Mouse (Mus musculus) left cerebral cortex, adult 9 months (tissue): Measurements from ENCODE around the gene Fam173a.

Source experiments
- DNase-seq, 2 experiments: peaks; one replicate each; pipeline ENCODE4 v3.0.0; 2022; ENCODE audit warnings: low spot score in 2 of 2

The Fam173a gene

GRCm38 (mm10) chr17:25801029-25801428 is 8.3 kb upstream of the Fam173a start:
- DNase-seq, result peak in 1 of 2 experiments; percentile 81

DNA sequence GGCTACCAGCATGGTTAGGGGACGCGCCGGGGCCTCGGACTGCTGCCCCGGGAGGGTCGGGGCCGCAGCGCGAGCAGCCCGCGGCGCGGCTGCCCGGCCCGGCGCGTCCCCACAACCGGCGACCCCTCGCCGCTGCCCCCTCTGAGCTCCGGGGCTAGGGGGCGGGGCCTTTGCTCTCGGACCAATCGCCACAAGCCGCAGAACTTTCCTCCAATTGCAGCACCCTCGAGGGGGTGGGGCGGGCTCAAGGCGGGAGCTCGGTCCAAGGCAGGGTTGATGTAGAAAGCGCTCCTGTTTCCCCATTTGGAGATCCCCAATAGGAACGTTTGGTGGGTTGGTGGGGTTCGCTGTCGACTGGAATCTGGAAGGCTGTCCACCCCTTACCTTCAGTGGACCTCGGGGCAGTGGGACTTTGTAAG is 4.3 kb upstream of the Fam173a start, which contains the start of gene Metrn:
Gene Metrn (minus strand): TSS at position 186 of the 419 bp plus-strand sequence.
- DNase-seq, result peak in 1 of 2 experiments; percentile 68

- no peak for DNase-seq
Observed at GRCm38 (mm10) chr17:25796211-25796771, 3.6 kb upstream of the Fam173a start.

GRCm38 (mm10) chr17:25795609-25796092 is 3.0 kb upstream of the Fam173a start, which contains the start of gene AC134908.4:
TSS of gene AC134908.4 (minus strand) at chr17:25795659.
- peak; percentile 67 to 74 for DNase-seq

DNA sequence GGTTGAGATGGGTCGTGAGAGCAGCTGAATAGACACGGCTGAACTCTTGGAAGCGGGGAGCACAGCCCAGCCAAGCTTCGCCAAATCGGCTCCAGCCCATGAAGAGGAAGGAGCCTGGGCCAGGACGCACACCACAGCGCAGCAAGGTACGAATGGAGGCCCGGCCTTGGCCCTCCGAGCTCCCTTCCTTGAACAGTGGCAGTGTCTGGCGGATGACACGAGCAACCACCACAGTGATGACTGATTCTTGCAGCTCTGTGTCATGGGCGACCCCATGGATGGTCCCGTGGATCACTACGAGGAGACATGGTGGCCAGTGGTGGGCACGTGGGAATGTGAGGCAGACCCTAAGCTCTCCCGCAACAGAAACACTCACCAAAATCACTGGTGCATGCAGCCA is 2.3 kb upstream of the Fam173a start:
- no peak for DNase-seq

GRCm38 (mm10) chr17:25794197-25794596 is 1.5 kb upstream of the Fam173a start:
- no peak for DNase-seq

DNA sequence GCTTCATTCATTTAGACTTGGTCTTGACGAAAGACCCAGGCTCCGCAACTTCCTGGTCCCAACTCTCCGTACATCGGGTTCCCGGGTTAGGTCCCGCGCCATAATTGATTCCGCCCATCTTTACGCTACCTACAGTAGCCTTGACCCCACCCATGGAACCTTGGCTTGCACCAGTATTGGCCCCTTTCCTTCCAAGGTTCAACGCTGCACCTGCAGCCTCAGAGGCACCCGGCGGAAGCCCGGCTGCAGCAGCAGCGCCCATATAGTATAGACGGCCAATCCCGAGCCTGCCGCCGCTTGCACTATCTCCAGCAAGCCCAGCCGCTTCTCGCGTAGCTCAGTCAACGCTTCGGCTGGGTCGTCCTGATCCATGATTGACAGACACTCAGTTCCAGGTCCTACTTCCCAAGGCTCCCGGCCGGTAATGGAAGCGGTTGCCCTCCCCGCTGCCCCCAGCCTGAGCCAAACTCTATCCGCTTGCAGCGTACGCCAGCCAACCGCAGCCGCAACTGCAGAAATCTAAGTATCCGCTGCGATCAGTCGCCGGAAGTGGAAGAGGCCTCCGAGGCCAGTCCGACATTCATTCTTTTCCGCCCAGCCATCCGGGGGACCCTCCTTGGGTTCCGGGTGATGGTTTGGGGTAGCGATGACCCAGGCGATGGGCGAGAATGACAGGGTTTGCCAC is 716 bp downstream of the Fam173a start:
- DNase-seq, result peak in 1 of 2 experiments; percentile 87

- no peak for DNase-seq
Observed at GRCm38 (mm10) chr17:25791320-25791842, 1.3 kb downstream of the Fam173a start.

- no peak for DNase-seq
Observed at GRCm38 (mm10) chr17:25786781-25787504, 5.8 kb downstream of the Fam173a start.

- DNase-seq, result no peak
Observed at GRCm38 (mm10) chr17:25786280-25786679, 6.4 kb downstream of the Fam173a start, which contains the start of gene Ccdc78. TSS of gene Ccdc78 (plus strand) at chr17:25786580.

GRCm38 (mm10) chr17:25785281-25785745 is 7.4 kb downstream of the Fam173a start, which contains the start of gene Haghl:
TSS of gene Haghl (minus strand) at chr17:25785673.
- DNase-seq, result peak; percentile 85 to 98

GRCm38 (mm10) chr17:25783861-25784574 is 8.7 kb downstream of the Fam173a start:
- DNase-seq, result no peak

DNA sequence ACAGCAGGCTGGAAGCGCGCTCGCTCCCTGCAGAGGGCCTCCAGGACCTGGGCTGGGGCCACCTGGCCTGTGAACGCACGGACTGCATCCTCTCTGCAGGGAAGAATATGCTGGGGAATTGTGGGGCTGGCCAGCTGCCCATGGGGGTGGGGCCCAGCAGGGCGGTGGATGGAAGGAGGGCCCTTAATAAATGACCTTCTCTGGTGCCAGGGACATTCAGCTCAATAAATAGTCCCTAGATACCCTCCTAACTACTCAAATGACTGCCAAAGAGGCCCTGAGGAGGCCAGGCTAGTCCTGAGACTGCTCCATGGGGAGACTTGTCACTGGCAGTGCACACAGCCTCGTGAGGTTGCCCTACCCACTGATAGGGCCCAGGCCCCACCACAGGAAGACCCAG is 9.6 kb downstream of the Fam173a start:
- DNase-seq, result no peak

DNA sequence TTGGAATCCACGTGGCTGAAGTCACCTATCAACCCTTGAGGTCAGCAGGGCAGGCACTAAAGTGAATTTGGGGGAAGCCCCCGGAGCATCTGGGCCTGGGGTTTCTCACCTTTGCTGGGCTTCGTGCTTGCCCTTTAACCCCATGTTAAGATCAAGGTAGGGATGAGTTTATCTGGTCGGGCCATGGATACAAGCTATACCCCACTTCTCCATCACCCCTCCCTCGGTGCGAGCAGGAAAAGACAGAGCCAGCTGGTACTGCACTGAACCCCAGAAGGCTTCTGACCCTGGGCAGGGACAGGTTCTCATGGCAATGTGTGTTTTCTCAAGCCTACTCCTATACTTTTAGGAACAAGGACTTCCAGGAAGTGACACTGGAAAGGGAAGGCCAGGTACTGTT is 11.4 kb downstream of the Fam173a start:
- no peak for DNase-seq

DNA sequence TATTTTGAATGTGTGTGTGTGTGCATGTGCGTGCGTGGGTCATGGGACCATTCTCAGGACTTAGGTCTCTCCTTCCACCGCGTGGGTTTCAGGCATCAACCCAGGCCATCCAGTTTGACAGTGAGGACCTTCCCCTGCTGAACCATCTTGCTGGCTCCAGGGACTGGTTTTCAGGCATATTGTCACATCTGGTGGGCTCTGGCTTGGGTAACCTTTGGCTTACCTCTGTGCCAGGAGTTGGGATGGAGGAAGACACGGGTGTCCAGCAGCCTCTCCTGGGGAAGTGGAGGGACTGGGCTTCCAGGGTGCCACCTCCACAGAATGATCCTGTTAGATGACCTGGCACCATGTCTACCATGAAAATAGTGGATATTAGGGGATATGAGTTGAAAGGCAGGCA is 14.8 kb downstream of the Fam173a start:
- DNase-seq, result no peak

DNA sequence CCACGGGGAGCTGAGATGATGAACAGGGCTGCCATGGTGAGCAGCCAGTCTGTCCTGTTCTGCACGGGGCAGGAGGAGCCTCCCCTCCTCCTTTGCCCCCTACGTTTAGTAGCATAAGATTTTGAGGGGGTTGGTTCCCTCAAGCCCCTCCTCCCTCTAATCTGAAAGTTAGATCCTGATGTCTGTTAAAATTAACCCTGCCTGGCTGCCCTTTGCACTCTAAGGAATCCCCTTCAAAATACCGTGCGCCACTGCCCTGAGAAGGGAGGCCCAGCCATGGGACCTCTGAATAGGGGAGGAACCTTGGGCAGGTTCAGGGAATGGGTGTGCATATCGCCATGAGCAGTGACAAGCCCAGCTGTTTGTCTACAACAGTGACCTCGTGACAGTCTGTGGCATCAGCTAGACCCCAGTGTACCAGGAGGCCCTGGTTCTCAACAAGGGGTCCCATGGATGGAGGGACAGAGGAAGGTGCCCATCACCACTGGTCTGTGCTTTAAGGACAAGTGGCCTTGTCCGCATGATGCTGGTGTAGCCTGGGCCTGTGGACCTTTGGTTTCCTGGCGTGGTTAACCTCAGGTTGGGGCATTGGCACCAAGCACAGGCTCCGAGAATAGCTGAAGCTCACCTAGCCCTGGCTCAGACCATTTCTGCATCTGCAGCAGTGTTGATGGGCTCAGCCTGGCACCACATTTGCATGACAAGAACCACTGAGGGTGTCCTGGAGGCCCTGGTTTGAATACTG is 17.2 kb downstream of the Fam173a start:
- no peak for DNase-seq

DNA sequence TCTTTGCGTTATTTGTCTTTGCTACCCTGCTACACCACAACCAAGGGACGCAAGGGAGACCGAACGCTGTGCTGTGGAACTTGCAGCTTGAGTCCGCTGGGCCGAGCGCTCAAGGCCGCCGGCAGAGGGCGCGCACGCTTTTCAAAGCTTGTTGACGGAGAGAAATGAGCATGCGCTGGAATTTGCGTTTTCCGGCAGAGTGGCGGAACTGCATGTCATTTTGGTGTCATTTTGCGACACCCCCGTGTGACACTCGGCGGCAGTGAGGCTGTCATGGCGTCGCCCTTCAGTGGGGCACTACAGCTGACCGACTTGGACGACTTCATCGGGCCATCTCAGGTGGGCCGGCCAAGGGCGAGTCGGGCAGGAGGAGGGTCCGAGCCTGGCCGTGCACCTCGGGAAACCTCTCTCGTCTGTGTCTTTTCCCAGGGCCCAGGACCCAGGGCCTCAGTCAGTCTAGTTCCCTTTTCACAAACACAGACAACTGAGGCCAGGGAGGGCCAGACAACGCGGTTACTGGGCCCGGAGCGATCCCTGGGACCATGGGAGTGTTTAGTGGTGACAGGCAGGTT is 19.1 kb downstream of the Fam173a start, which contains the start of gene Narfl:
Gene Narfl (plus strand): TSS at position 228 of the 572 bp plus-strand sequence.
- DNase-seq, result peak; percentile 90 to 99

DNA sequence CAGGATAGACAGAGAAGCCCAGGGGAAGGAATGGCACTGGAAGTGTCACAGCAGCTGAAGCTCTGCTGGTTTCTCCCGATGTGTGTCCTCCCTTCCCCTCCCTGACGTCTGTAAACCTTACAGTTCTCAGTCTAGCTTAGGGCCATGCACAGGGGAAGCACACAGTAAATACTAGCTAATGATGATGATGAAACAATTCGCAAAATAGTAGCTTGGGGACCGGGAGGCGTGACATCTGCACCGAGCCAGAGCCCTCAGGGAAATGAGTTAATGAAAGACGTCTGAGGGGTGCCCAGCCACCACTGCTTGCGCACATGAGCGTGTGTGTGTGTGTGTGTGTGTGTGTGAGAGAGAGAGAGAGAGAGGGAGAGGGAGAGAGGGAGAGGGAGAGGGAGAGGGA is 23.4 kb downstream of the Fam173a start:
- no peak for DNase-seq

GRCm38 (mm10) chr17:25765886-25766285 is 26.8 kb downstream of the Fam173a start:
- DNase-seq, result no peak

DNA sequence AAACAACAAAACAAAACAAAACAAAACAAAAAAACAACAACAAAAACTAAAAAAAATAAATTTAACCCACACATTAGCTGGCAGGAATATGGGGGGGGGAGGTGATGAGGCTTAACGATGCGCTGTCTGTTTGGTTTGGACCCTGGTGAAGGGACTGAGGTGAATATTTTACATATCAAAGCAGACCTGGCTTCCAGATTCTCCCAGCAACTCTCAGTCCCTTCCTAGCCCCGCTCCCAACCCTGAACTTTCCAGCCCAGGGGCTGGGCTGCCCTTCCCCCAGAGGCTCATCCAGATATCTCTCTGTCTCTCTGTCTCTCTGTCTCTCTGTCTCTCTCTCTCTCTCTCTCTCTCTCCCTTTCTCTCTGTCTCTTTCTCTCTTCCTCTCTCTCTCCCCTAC is 30.1 kb downstream of the Fam173a start:
- no peak for DNase-seq
